Mouse (Mus musculus): ENCODE data around the gene Rpl3l.

The Rpl3l gene

GRCm38 (mm10) chr17:24728184-24728583 is 564 bp downstream of the Rpl3l start:
- POLR2A ChIA-PET = interaction anchor here in 3 of 4 experiments (0.6 to 16.1 kb wide), 26 partner anchors 6 to 933 kb away, joined by 3 to 268 read pairs (median 4); partner anchors contain the start of genes Msrb1 (in 3 of the 3), Meiob (in 2 of the 3), Mlst8 (in 2 of the 3) and Rnf151 (in 2 of the 3)
- CTCF ChIA-PET = interaction anchor here in 2 of 4 experiments (0.9 to 1.2 kb wide), 4 partner anchors 8 to 11 kb away, joined by 3 read pairs; partner anchors contain the start of genes Msrb1 (in 1 of the 2), Rnf151 (in 1 of the 2) and Rps2 (in 1 of the 2)

DNA sequence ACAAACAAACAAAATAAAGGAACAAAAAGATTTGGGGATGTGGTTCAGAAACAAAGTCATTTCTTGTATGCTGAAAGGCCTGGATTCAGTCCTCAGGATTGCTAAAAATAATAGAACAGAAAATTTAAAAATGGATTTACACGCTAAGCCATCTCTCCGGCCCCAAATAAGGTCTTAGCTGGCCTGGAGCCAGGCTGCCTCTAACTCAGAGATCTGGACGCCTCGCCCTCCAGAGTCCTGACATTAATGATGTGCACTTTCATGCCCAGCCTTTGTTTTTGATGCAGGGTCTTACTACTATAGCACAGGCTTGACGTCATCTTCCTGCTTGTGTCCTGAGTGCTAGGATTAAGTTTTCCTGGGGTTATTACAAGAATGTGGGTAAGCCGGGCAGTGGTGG is 1.4 kb downstream of the Rpl3l start:
- ChIA-PET POLR2A (interaction anchor here in 3 of 4 experiments (0.7 to 16.1 kb wide), 22 partner anchors 6 to 250 kb away, joined by 3 to 268 read pairs (median 5); partner anchors contain the start of genes Msrb1 (in 2 of the 3), Rnf151 (in 2 of the 3), Rps2 (in 2 of the 3) and Hs3st6 (in 1 of the 3)), CTCF (interaction anchor here in 2 of 4 experiments (0.6 to 1.2 kb wide), 4 partner anchors 8 to 27 kb away, joined by 3 read pairs; partner anchors contain the start of gene Msrb1 (in 1 of the 2))

GRCm38 (mm10) chr17:24730787-24731186 is 3.2 kb downstream of the Rpl3l start:
- CTCF ChIA-PET = no interaction called here
- POLR2A ChIA-PET = interaction anchor here (0.6 to 16.1 kb wide), 13 partner anchors 8 to 182 kb away, joined by 3 to 268 read pairs (median 3); partner anchors contain the start of genes Ndufb10 (in 2 of the 4), Pkd1 (in 2 of the 4), Hs3st6 (in 1 of the 4) and Meiob (in 1 of the 4)

DNA sequence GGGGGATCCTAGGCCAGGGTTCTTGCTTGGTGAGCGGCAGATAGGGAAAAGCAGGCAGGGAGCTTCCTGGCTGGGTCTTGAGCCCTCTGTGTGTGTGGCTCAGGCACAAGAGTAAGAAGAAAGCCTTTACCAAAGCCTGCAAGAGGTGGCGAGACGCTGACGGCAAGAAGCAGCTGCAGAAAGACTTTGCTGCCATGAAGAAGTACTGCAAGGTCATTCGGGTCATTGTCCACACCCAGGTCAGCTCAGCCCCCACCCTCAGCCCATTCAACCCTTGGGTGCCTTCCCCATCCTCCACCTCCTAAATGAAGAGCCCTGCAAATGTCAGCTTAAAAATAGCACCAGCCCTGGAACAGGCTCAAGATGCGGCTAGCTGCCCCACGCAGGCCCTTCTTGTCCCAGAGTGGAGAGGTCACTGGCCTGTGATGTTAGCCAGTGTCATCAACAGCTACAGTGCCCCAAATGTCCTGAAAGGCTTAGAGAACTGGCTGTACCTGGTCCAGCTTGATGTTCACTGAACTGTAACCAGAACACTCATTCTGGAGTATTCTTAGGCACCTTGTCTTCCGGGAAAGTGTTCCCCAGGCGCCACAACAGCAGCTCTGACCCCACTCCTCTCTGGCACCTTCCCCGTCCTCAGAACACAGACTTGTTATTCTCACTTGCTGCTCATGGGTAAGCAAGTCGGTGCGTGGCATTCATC is 4.8 kb downstream of the Rpl3l start:
- ChIA-PET POLR2A (interaction anchor here (0.6 to 16.1 kb wide), 23 partner anchors 8 to 538 kb away, joined by 3 to 268 read pairs (median 4); partner anchors contain the start of genes Ndufb10 (in 3 of the 4), Rnf151 (in 3 of the 4), Rps2 (in 3 of the 4) and Hs3st6 (in 2 of the 4)), CTCF (interaction anchor here in 3 of 4 experiments (0.6 to 2.1 kb wide), 6 partner anchors 8 to 209 kb away, joined by 4 to 6 read pairs (median 6); partner anchors contain the start of gene Ndufb10 (in 1 of the 3))

- CTCF ChIA-PET = interaction anchor here in 3 of 4 experiments (0.6 to 2.1 kb wide), 4 partner anchors 9 to 105 kb away, joined by 3 to 6 read pairs (median 4); partner anchors contain the start of gene Ndufb10 (in 1 of the 3)
Measured at GRCm38 (mm10) chr17:24733434-24734050, 5.9 kb downstream of the Rpl3l start.

GRCm38 (mm10) chr17:24734513-24734912 is 6.9 kb downstream of the Rpl3l start:
- ChIA-PET CTCF (interaction anchor here in 2 of 4 experiments (0.7 to 1.8 kb wide), 3 partner anchors 10 to 229 kb away, joined by 3 to 6 read pairs (median 5); partner anchors contain the start of gene Ndufb10 (in 1 of the 2)), POLR2A (interaction anchor here in 3 of 4 experiments (1.4 to 16.1 kb wide), 3 partner anchors 12 to 15 kb away, joined by 3 to 268 read pairs (median 75); partner anchors contain the start of genes Ndufb10 (in 2 of the 3), Rnf151 (in 1 of the 3), Rpl3l (in 1 of the 3) and Rps2 (in 1 of the 3))

More at GRCm38 (mm10) chr17:24733434-24734050, 5.9 kb downstream of the Rpl3l start:
- POLR2A ChIA-PET = interaction anchor here in 2 of 4 experiments (0.8 to 16.1 kb wide), 13 partner anchors 10 to 254 kb away, joined by 3 to 268 read pairs (median 4); partner anchors contain the start of genes Ndufb10 (in 2 of the 2), Rnf151 (in 2 of the 2), Rps2 (in 2 of the 2) and Hs3st6 (in 1 of the 2)

DNA sequence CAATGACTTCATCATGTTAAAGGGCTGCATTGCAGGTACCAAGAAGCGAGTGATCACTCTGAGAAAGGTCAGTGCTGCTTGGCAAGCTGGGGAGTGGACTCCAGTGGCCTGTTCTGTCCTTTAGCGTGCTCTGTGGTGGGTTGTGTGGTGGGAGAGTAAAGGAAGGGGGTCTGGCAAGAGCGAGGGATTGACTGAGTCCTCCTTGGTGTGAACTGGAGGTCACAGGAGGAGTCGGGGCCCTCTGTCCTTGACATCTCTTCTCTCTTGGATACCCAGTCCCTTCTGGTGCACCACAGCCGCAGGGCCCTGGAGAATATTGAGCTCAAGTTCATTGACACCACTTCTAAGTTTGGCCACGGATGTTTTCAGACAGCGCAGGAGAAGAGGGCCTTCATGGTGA is 7.8 kb downstream of the Rpl3l start:
- POLR2A ChIA-PET = interaction anchor here in 3 of 4 experiments (0.6 to 16.1 kb wide), 26 partner anchors 8 to 547 kb away, joined by 3 to 268 read pairs (median 8); partner anchors contain the start of genes Hs3st6 (in 2 of the 3), Meiob (in 2 of the 3), Ndufb10 (in 2 of the 3) and Rnf151 (in 2 of the 3)
- CTCF ChIA-PET = interaction anchor here in 2 of 4 experiments (1.0 to 3.1 kb wide), 8 partner anchors 8 to 59 kb away, joined by 3 to 17 read pairs (median 6); partner anchors contain the start of genes Ndufb10 (in 2 of the 2) and Rpl3l (in 1 of the 2)

- ChIA-PET POLR2A (interaction anchor here (0.6 to 16.1 kb wide), 73 partner anchors 8 to 1097 kb away, joined by 3 to 268 read pairs (median 4); partner anchors contain the start of genes Fahd1 (in 3 of the 4), Meiob (in 3 of the 4), Ndufb10 (in 3 of the 4) and Traf7 (in 3 of the 4)), CTCF (interaction anchor here (0.5 to 3.1 kb wide), 20 partner anchors 8 to 549 kb away, joined by 3 to 17 read pairs (median 3); partner anchors contain the start of genes Ndufb10 (in 3 of the 4), Hs3st6 (in 1 of the 4), Mlst8 (in 1 of the 4) and Rpl3l (in 1 of the 4))
Measured at GRCm38 (mm10) chr17:24736330-24737051, 8.9 kb downstream of the Rpl3l start, which contains the start of gene Msrb1. Msrb1 (plus strand) TSS chr17:24736642.

GRCm38 (mm10) chr17:24737135-24737810 is 9.7 kb downstream of the Rpl3l start:
- ChIA-PET POLR2A (interaction anchor here (0.6 to 16.1 kb wide), 46 partner anchors 8 to 486 kb away, joined by 3 to 268 read pairs (median 5); partner anchors contain the start of genes Fahd1 (in 3 of the 4), Ndufb10 (in 3 of the 4), Hs3st6 (in 2 of the 4) and Pkd1 (in 2 of the 4)), CTCF (interaction anchor here in 3 of 4 experiments (0.6 to 3.1 kb wide), 13 partner anchors 8 to 548 kb away, joined by 3 to 17 read pairs (median 3); partner anchors contain the start of genes Ndufb10 (in 3 of the 3), Hs3st6 (in 1 of the 3) and Mlst8 (in 1 of the 3))

DNA sequence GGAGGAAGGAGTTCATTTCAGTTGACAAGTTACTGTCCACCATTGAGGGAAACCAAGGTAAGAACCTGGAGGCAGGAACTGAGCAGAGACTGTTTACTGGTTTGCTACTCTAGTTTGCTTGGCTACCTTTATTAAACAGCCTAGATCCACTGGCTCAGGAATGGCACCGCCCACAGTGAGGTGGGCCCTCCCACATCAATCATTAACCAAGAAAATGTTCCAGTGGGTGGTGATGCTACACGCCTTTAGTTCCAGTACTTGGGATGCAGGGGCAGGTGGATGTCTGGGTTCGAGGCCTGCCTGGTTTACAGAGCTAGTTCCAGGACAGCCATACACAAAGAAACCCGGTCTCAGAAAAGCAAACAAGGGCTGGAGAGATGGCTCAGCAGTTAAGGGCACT is 10.6 kb downstream of the Rpl3l start:
- ChIA-PET CTCF (interaction anchor here in 1 of 4 experiments (3.1 kb wide), 1 partner anchor 7 kb away, joined by 17 read pairs; no protein-coding TSS in a partner anchor), POLR2A (interaction anchor here in 2 of 4 experiments (0.7 to 16.1 kb wide), 4 partner anchors 17 to 210 kb away, joined by 3 to 268 read pairs (median 5); partner anchors contain the start of genes Ndufb10 (in 1 of the 2), Rnf151 (in 1 of the 2), Rpl3l (in 1 of the 2) and Rps2 (in 1 of the 2))

DNA sequence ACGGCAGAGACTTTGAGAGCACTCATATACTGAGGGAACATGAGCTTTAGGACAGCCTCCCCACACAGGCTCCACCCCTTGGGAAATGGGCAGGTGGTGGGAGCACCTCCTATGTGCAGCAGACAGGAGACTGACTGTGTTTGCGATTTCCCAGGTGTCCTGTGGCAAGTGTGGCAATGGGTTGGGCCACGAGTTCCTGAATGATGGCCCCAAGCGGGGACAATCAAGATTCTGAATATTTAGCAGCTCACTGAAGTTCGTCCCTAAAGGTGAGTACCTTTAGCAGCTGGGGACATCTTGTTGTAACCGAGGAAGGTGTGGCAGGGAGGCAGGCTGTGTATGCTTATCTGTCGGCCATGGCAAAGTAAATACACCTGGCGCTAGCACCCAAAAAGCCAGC is 12.3 kb downstream of the Rpl3l start:
- POLR2A ChIA-PET = interaction anchor here (0.6 to 16.1 kb wide), 21 partner anchors 9 to 261 kb away, joined by 3 to 268 read pairs (median 3); partner anchors contain the start of genes Hs3st6 (in 2 of the 4), Ndufb10 (in 2 of the 4), Rnf151 (in 2 of the 4) and Rps2 (in 2 of the 4)

DNA sequence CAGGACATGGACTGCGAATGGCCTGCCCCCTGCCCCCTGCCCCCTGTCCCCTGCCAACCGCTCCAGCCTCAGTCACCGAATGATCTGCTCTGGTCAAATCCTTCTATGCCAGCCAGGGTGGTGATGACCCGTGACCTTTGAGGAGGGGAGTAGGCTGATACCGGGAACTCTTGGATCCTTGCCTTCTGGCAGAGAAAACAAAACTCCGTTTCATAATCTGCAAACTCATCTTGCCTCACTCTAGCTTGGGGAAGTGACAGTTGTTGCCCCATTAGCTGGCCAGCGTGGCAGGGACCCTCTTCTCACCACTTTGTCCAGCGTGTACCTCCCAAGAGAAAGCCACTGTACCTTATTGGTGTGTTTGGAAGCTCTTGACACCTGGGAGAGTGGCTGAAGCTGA is 14.7 kb downstream of the Rpl3l start:
- ChIA-PET CTCF (no interaction called here), POLR2A (interaction anchor here in 3 of 4 experiments (0.6 to 16.1 kb wide), 5 partner anchors 10 to 339 kb away, joined by 3 to 268 read pairs (median 5); partner anchors contain the start of genes Ndufb10 (in 1 of the 3), Rnf151 (in 1 of the 3), Rpl3l (in 1 of the 3) and Rps2 (in 1 of the 3))

More for the DNA sequence above, 12.3 kb downstream of the Rpl3l start:
- CTCF ChIA-PET = interaction anchor here in 2 of 4 experiments (0.6 to 0.8 kb wide), 3 partner anchors 11 to 510 kb away, joined by 3 to 4 read pairs (median 3); no protein-coding TSS in a partner anchor

DNA sequence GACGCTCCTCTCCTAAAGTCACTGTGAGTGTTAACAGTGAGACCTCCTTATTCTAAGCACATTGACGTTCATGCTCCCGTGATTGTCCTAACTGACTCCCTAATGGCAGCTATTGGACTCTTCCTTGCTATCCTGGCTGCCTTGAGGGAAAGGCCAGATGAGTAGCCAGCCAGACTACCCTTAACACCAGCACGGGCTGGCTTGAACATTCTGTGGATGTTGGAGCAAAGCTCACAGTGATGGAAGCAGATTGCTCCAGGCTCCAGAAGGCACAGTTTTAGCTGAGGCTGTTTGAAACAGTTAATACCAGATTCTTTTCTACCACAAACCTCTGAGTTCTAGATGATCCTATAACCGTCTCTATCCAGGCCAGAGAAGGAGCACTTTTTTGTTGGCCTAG is 16.3 kb downstream of the Rpl3l start:
- POLR2A ChIA-PET = interaction anchor here in 2 of 4 experiments (1.6 to 2.5 kb wide), 2 partner anchors 7 to 12 kb away, joined by 6 to 12 read pairs; partner anchors contain the start of gene Msrb1 (in 1 of the 2)
- CTCF ChIA-PET = interaction anchor here in 1 of 4 experiments (1.1 kb wide), 1 partner anchor 18 kb away, joined by 3 read pairs; no protein-coding TSS in a partner anchor

GRCm38 (mm10) chr17:24744381-24744780 is 16.8 kb downstream of the Rpl3l start:
- CTCF ChIA-PET = interaction anchor here in 2 of 4 experiments (1.1 to 1.6 kb wide), 2 partner anchors 14 to 18 kb away, joined by 3 to 4 read pairs; no protein-coding TSS in a partner anchor
- POLR2A ChIA-PET = interaction anchor here in 3 of 4 experiments (0.5 to 2.5 kb wide), 5 partner anchors 8 to 216 kb away, joined by 3 to 12 read pairs (median 10); partner anchors contain the start of genes Msrb1 (in 2 of the 3), Fahd1 (in 1 of the 3) and Traf7 (in 1 of the 3)

All from embryonic stem cell, embryonic (primary cell).